Mouse (Mus musculus): ENCODE measurements around the gene Etv2.

Etv2 gene

GRCm38 (mm10) chr7:30635752-30636151 is at the start of gene Etv2:
Gene Etv2, minus strand, starts transcription at chr7:30635852.
- no peak for DNase-seq

GRCm38 (mm10) chr7:30683425-30683824 is 47.8 kb upstream of the Etv2 start:
- DNase-seq, result no peak

GRCm38 (mm10) chr7:30681897-30682296 is 46.2 kb upstream of the Etv2 start:
- no peak for DNase-seq

GRCm38 (mm10) chr7:30678263-30678975 is 42.8 kb upstream of the Etv2 start:
- no peak for DNase-seq

GRCm38 (mm10) chr7:30671480-30671879 is 35.8 kb upstream of the Etv2 start, which contains the start of gene Pmis2:
Gene Pmis2, minus strand, starts transcription at chr7:30671605.
- DNase-seq, result no peak

- DNase-seq, result no peak
Measured at GRCm38 (mm10) chr7:30669229-30669628, 33.6 kb upstream of the Etv2 start.

- peak in 1 of 2 experiments; percentile 17 for DNase-seq
Measured at GRCm38 (mm10) chr7:30665321-30665720, 29.7 kb upstream of the Etv2 start.

GRCm38 (mm10) chr7:30664529-30665200 is 29.0 kb upstream of the Etv2 start, which contains the start of gene Haus5:
Gene Haus5, minus strand, starts transcription at chr7:30664994.
- peak; percentile 87 to 89 for DNase-seq

- peak; percentile 96 to 99 for DNase-seq
Measured at GRCm38 (mm10) chr7:30649591-30650540, 14.2 kb upstream of the Etv2 start, which contains the start of gene Rbm42. Gene Rbm42, minus strand, starts transcription at chr7:30650317.

GRCm38 (mm10) chr7:30639083-30639482 is 3.4 kb upstream of the Etv2 start:
- DNase-seq, result no peak

- DNase-seq, result no peak
Measured at GRCm38 (mm10) chr7:30636395-30636794, 743 bp upstream of the Etv2 start.

GRCm38 (mm10) chr7:30634621-30635020 is 1.0 kb downstream of the Etv2 start:
- peak; percentile 60 to 62 for DNase-seq

- no peak for DNase-seq
Measured at GRCm38 (mm10) chr7:30633762-30634412, 1.8 kb downstream of the Etv2 start.

GRCm38 (mm10) chr7:30629013-30629412 is 6.6 kb downstream of the Etv2 start:
- DNase-seq, result no peak

- no peak for DNase-seq
Measured at GRCm38 (mm10) chr7:30626647-30627046, 9.0 kb downstream of the Etv2 start.

- DNase-seq, result peak; percentile 80 to 86
Measured at GRCm38 (mm10) chr7:30625530-30626384, 9.9 kb downstream of the Etv2 start, which contains the start of gene Cox6b1. Gene Cox6b1, minus strand, starts transcription at chr7:30626151.

GRCm38 (mm10) chr7:30619202-30619601 is 16.4 kb downstream of the Etv2 start:
- DNase-seq, result peak in 1 of 2 experiments; percentile 33

- DNase-seq, result no peak
Measured at GRCm38 (mm10) chr7:30618658-30619057, 17.0 kb downstream of the Etv2 start.

- DNase-seq, result peak in 1 of 2 experiments; percentile 27
Measured at GRCm38 (mm10) chr7:30615049-30615760, 20.4 kb downstream of the Etv2 start.

- DNase-seq, result no peak
Measured at GRCm38 (mm10) chr7:30614454-30614853, 21.2 kb downstream of the Etv2 start.
